Mouse (Mus musculus): ENCODE measurements at regions not wholly inside any gene's neighbourhood (a gene's known extent, or its start where the extent isn't known, plus 50 kb on each side); places are given as distances from the start of the nearest gene placed in this dataset.

GRCm38 (mm10) chrX:109686502-109687130 is 490.1 kb downstream of the Gm6377 start:
- no peak for DNase-seq (ENCODE audit: low read depth, low spot score)

GRCm38 (mm10) chrX:109734961-109735537 is 538.5 kb downstream of the Gm6377 start:
- DNase-seq (ENCODE audit: low read depth, low spot score), result peak; percentile 8

DNA sequence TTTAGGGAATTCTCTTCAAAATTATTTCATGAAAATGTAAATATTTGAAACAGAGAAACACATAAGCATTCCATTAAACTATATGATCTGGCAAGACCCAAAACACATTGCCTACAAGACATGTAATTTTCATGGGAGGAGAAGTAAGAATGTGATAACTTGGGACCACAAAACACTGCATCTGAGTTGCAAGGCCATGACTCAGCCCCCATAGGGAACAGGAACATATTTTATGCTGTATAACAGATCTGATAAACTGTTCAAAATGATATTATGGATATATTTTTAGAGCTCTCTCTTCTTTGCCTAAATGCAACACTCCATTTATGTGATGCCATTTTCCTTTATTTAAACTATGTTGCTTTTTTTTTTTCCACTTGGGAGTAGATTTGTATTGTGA is 539.4 kb downstream of the Gm6377 start:
- DNase-seq (ENCODE audit: low read depth, low spot score), result no peak
